Mouse (Mus musculus) layer of hippocampus, postnatal 14 days (tissue): ENCODE data around the gene Usb1. TPM values are rescaled to one million over a fixed set of nuclear protein-coding genes. Genes with fewer than 3 reads are reported as not detected.

Source experiments
- DNase-seq, 2 experiments: peaks; one replicate each; pipeline ENCODE4 v3.0.0; 2021 to 2022; ENCODE audit warnings: low spot score in 2 of 2, mixed read lengths in 1 of 2
- long read RNA-seq, 2 experiments: library from polyadenylated mRNA; stranded (forward); transcript quantifications; one replicate each; pipeline ENCODE4 v2.0.0; 2021
- total RNA-seq, 2 experiments: library from RNA; stranded (reverse); gene quantifications; 2 replicates each; pipeline ENCODE4 v1.2.3; 2021

Gene Usb1
- 10 to 100 TPM; 16.0 to 18.6 TPM for total RNA-seq
- long read RNA-seq, experiment 1, transcript Usb1-201 (7 exons, 1,758 nt) = major isoform, 6 of 10 reads
- long read RNA-seq, experiment 1, partial matches to known transcripts = 1 of 10 reads
- long read RNA-seq, experiment 1, other reads (novel, unspliced or antisense) = 3 of 10 reads
- long read RNA-seq, experiment 2, transcript Usb1-201 (7 exons, 1,758 nt) = major isoform, 7 of 11 reads
- long read RNA-seq, experiment 2, partial matches to known transcripts = 1 of 11 reads
- long read RNA-seq, experiment 2, other reads (novel, unspliced or antisense) = 3 of 11 reads

DNA sequence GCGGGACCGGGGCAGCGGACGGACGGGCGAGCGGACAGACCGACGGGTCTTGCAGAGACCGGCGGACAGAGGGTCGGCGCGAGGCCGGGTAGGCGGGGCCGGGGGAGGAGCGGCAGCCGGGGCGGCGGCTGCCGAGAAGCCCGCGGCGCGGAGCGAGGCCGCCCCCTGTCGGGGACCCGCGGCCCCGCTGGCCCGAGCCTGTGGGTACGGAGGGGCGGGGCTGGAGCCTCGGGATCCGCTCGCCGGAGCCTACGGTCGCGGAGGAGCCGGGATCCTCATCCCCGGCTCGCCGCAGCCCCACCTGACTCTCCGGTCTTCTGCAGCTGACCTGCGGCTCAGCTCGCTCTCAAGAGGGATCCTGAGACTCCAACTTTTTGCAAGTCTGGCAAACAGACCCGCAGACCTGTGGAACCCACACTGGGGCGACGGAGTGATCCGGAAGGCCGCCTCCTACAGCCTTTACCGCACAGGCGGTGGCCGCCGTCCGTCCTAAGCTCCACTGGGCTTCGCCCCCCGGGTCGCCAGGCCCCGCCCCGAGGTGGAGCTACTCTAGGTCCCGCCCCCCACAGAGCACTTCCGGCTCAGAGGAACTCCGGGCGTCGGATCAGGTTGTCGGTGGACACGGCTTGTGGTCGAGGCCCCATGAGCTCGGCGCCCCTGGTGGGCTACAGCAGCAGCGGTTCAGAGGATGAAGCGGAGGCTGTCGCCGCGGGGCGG is at the start of gene Usb1, which contains the start of gene Zfp319:
Gene Usb1, plus strand, starts transcription at position 565 of the 717 bp plus-strand sequence.
Gene Zfp319, minus strand, starts transcription at position 231 of the 717 bp plus-strand sequence.
- DNase-seq = peak; percentile 92 to 94

DNA sequence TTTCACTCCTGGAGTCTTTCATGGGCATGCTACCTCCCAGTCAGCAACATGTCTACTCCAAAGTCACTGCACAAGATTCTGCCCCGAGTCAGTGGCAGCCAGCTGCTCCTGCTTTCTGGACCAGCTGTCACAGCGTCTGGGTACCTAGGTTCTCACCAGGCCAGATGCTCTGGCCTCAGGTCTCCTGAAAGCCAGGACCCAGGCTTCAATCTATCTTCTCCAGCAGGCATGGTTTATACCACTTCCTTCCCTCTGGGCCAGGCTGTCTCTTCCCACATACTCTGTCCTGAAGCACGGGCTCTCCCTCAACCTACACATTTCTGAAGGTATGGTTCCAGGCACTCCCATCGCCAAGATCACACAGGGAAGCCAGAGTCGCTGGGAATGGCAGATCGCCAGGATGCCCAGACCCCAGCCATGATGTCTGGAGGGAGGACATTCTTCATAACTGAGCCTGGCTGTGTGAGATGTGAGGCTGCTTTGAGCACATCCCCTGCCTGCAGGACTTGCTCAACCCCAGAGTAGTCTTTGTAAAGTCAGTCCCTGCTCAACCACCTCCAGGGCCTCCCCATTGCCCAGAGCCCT is 42.9 kb upstream of the Usb1 start:
- no peak for DNase-seq

DNA sequence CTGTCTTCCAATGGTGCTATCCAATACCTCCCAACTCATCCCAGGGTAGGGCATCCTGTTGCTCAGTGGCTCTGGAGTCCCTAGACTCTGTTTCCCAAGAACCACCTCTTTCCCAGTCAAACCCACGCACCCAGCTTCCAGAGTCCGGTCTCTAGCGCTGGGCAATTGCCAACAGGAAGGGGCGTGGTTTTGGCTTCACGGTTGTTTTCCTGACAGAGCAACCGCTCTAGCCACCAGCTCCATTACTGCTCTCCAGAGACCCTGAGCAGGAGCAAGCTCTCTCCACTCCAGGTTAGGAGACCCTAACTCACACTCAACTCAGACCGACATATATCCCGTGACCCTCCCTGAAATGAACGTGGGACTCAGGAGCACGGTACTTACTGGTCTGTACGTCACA is 38.9 kb upstream of the Usb1 start:
- DNase-seq = peak; percentile 34 to 54

DNA sequence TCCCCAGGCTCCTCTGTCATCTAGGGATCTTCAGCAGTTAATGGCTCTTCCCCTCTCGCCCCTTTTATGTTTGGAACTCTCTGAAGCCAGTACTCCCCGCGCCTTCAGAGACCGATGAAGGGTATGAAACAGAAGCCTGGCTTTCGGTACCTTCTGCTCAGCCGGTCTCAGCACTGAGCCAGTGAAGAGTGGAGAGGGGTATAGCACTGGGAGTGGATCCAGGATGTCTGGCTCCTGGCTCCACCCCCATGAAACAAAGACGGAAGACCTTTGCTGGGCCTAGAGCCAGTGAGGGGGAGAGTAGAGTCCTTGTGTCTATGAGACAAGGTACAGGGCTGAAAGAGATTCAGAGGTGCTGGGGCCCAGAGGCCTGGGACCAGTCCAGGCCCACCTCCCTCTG is 38.2 kb upstream of the Usb1 start:
- DNase-seq = peak in 1 of 2 experiments; percentile 10

DNA sequence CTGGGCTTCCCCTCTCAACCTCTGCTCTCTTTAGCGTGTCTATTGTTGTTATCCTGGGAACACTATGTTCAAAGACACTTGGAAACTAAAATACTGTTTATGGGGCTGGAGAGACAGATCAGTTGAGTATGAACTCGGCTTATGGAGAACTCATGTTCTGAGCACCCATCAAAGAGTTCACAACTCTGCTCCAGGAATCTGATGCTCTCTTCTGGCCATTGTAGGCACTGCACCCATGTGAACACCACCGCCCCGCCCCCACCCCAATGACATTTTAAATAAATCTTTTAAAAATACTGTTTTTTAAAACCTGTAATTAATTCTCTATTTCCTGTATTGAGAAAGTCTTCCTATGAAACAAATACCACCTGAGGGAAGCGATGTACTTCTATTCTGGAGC is 29.7 kb upstream of the Usb1 start:
- no peak for DNase-seq

DNA sequence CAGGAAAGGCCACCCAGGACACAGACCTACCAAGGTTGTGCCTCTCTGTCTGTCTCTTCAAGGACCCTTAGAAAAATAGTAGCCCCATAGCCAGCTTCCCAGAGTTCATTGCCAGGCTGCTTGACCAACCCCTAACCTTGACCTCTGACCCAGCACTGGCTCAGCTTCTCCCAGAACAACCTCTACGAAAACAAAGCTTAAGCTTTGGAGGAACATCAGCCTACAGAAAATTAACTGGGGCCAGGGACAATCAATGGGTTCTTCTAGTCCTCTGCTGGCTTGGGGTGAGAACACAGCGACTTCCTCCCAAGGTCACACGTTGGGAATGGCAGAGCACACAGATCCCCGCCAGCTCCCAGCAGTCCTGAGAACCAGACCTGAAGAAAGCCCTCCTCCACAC is 26.6 kb upstream of the Usb1 start:
- DNase-seq = no peak

DNA sequence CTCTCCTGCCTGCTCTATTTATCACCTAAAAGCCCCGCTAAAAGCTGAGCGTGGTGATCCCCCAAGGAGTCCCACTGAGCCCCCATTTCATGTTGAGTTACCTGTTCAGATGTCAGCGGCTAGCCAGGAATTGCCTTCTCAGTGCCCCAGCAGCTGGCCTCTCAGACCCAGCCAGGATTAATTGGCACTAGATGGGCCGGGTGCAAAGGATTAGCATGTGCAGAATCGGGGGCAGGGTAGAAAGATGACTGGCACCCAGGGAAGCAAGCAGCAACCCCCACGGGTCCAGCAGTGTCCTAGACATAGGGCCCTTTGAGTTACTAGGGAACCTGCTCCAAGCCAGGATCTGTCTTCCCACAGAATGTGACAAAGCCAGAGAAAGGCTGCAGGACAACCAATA is 25.7 kb upstream of the Usb1 start, which contains the start of gene Cngb1:
Gene Cngb1, minus strand, starts transcription at position 155 of the 400 bp plus-strand sequence.
- DNase-seq = no peak

DNA sequence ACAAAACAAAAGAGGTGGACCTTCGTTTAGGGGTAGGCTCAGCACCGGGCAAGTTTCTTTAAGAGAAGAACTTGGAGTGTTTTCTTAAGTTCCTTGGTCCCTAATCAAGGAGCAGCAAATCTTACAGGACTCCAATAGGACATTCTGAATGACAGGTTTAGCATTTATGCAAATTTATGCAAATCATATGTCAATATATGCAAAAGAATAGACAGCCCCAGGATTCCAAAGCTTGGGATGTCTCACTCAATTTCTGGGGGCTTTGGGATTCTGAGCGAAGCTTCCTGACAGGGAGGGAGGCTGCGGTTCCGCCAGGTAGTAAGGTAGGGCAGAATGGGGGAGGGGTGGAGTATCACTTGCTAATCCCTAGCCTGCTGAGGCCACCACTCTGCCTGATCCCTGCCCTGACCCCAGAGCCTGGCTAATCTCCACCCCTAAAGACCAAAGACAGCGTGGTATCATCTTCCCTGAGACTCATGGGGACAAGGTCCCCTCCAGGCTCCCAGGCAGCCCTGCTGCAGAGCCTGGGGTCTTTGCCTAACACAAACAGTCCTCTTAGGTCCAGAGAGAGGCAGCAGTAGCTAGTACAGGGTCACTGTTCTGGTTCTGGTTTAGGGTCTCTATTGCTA is 21.6 kb upstream of the Usb1 start, which contains the start of gene Tepp:
Gene Tepp, plus strand, starts transcription at position 225 of the 629 bp plus-strand sequence.
- DNase-seq = no peak

DNA sequence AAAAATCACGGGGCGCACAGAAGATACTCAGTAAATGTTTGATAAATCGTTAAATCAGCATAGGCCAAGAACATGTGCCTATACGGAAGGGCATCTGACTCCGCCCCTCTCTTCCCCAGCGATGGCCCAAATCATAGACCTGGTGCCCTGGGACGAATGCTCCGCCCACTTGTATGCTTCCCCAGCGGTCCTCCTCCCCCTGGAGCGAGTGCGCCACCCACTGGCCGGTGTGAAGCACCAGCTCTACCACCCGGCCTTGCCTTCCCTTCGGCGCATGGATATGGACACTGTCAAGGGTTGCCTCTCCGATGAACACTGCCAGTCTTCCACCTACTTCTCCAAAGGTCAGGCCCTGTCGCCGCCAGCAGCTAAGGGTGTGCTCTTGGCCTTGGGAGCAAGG is 19.2 kb upstream of the Usb1 start:
- DNase-seq = no peak

DNA sequence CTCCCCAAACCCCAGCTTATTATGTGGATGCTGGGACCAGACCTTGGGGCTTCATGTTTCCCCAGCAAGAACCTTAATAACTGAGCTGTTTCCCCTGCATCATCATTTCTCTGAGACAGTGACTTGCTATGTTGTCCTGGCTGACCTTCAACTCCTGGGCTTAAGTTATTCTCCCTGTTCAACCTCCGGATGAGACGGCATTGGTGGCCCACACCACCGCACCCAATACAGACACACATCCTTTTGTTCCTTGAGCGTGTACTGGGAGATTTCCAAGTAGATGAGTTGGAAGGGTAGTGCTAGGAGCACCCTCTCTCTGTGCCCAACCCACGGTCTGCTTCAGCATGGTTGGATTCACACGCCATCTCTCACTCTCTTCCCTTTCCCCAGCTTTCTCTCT is 18.2 kb upstream of the Usb1 start:
- no peak for DNase-seq

DNA sequence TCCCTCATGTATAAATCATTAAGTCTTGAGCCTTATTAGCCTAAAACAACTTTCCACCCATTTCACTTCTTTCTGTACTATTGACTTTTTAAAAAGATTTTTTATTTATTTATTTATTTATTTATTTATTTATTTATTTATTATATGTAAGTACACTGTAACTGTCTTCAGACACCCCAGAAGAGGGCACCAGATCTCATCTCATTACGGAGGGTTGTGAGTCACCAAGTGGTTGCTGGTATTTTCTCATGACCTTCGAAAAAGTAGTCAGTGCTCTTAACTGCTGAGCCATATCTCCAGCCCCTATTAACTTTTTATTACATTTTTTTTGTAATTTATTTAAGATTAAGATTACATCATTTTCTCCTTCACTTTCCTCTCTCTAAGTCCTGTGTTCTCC is 17.4 kb upstream of the Usb1 start:
- DNase-seq = no peak

DNA sequence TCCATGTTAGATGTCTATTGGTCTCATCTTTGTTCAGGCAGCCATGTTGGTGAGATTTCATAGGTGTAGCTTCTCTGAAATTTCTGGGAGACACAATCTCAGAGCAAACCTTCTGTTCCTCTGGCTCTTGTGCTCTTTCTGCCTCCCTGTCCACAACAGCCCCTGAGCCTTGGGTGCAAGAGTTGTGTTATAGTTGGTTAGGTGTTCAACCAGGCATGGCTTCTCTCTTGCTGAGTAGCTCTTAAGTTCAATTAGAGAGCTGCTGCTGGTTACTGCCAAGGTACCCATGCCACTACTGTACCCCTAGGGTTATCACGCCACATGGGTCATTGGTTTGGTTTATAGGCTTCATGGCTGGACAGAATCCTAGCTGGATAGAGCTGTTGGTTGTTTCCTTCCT is 16.7 kb upstream of the Usb1 start:
- DNase-seq = no peak

DNA sequence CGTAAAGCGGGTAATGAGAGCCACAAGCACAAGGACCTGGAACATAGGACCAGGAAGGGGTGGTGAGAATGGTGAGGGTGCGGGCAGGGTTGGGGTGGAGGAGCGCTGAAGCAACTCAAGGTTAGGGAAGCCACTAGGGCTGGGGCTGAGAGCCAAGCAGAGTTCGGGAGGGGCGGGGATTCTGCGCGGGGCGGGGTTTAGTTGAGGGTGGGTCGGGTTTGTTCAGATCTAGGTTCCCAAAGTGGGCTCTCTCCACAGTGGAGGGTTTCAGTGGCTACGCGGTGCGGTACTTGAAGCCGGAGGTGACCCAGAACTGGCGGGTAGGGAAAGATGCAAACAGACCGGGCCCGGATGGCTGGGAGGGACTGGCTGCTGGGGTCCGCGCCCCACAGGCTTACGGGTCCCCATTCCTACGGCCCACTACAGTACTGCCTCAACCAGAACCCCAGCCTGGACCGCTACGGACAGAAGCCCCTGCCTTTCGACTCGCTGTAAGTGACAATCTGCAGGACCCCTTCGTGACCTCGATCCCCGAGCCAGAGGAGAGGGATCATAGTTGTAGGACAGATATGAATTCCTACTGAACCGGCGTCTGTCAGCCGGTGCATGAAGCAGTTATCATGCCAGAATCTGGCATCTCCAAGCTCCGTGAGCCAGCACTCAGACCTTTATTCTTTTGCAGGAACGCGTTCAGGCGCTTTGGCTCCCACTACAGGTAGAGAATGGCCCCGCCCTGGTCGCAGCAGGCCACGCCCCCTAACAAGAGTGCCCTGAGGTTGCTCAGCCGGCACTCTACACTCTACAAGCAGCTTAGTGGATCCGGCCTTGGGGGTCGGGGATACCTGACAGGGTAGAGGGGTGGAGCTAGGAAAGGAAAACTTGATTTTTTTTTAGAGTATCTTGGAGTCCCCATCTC is 11.6 kb upstream of the Usb1 start:
- no peak for DNase-seq

DNA sequence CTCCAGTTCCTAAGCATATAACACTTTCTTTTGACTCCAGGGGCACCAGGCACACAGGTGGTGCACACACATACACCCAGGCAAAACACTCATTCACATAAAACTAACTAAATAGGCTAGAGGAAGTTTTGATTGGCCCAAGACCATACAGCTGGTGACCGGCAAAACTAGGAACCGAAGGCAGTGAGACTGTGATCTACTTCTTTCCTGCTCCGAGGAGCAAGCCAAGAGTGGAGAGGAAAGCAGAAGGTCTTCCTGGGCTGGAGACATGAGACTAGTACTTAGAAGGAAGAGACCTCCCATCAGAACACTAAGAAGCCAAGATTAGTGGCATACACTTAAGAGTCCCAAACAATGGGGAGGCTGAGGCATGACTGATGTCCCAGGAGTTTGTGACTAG is 8.9 kb upstream of the Usb1 start:
- no peak for DNase-seq

DNA sequence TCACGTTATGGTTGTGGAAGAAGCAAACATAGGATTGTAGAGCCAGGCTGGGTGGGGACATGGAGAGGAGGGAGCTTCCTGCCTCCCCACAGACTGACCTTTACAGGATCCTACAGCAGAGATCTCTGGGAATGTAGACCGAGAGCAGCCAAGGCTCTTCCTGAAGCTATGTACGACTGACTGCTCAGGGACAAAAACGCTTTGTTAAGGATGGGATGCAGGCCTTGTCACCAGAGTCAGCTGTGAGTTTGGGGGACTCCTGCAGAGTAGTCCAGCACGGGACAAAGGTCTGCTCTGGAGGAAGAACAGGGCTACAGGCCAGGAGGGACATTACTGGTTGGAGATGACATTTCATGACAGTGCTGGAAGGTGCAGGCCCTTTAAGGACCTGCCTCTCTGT is 7.4 kb upstream of the Usb1 start:
- no peak for DNase-seq

DNA sequence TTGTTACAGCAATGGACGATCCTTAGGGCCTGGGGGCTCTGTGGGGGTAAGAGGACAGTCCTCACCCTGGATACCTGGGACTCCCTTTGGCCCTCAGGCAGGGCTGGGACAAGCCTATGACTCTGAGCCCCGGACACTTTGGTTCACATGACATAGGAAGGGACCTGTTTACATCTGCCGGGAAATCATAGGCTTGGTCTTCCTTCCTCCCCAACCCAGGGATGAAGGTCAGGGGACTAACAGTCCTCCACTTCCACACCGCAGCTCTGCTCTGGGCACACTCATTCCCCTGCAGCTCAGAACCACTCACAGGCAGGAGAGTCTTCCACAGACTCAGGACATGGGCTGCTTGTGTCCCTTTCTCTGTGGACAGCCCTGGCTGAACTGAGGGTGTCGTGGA is 5.3 kb upstream of the Usb1 start:
- DNase-seq = no peak

DNA sequence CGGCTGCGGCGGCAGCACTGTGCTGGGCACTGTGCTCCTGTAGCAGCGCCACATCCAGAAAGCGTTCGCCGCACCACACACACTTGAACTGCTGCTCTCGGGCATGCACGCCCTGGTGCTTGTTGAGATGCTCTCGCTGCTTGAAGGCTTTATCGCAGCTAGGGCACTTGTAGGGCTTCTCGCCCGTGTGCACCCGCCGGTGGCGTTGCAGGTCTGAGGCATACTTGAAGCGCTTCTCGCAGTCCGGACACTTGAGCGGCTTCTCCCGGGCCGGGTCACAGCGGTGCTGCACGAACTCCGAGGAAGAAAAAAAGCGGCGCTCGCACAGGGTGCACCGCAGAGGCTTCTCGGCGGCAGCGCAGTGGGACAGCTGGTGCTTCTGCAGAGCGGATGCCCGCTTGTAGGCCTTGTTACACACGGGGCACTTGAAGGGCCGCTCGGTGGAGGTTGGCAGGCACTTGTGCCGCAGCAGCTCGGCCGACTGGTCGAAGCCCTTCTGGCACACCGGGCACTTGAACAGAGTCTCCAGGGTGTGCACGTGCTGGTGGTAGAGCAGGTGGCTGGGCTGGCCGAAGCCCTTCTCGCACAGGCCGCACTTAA is 4.1 kb upstream of the Usb1 start:
- no peak for DNase-seq

DNA sequence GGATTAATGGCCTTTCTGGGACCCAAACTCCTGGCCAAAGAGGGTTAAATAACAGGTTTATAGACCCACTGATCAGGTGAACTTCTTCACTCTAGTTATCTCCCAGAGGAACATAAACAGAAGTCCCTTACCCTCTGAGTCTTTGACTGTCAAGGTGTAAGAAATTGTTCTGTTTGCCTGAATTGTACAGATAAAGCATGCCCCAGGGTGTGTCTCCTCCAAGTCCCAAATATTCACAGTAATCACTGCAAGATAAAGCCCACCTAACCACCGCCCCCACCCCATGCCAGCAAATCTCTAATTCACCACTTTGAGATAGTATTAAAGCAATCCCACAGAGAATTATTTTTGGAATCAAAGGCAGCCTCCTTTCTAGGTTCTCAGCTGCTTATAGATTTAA is 1.7 kb upstream of the Usb1 start:
- no peak for DNase-seq

DNA sequence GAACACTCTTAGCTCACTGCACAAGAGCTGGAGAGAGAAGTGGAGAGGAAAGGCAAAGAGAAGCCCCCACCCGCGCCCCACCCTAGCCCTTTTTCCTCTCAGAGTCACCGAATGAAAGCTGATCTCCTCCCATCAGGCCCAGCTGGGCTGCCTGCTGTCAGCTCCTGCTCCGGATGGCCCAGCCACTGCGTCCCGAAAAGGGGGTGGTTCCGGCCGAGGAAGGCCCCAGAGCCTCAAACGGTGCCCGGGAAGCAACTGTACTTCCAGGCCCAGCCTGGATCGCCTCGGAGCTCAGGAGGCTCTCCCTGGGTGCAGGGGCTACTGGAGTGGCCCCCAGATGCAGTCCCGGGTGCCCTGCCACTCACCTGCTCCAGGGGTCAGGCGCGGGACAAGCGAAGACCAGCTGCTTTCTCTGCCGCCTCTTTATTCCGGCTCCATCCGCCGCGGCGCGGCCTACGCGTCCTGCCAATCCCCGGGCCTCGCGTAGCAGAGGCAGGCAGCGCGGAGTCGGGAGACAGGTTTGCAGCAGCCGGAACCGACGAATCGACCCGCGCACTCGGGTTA is 846 bp upstream of the Usb1 start:
- DNase-seq = peak in 1 of 2 experiments; percentile 55
